Comparison of ENCODE assay signal across 4 mouse cellular contexts in genomic region chr2:150439084-150439483, GRCm38 (mm10). TPM values are rescaled to one million over a fixed set of nuclear protein-coding genes. Genes with fewer than 3 reads are reported as not detected.
"Had no signal": no experiment of that assay in that cellular context is flagged by ENCODE, and none has a peak within 500 bp of the region (broad histone marks: within the 10 kb centered on the region; RNA-seq: fewer than 3 reads in every experiment).

No protein-coding gene starts in this region.

RNA-seq across cellular contexts. Expression of gene Zfp345, which starts 45.8 kb away (rescaled TPM):
- total RNA-seq: monocyte, adult 5-6 weeks; neutrophil, adult 5-6 weeks had no signal
- polyA plus RNA-seq: midbrain, embryonic 15.5 days; stomach, postnatal 0 days had no signal
